Mouse (Mus musculus): ENCODE data around the gene 9130023H24Rik. TPM values are rescaled to one million over a fixed set of nuclear protein-coding genes. Genes with fewer than 3 reads are reported as not detected.

The 9130023H24Rik gene
- polyA plus RNA-seq, 1 experiment = 0.95 TPM

DNA sequence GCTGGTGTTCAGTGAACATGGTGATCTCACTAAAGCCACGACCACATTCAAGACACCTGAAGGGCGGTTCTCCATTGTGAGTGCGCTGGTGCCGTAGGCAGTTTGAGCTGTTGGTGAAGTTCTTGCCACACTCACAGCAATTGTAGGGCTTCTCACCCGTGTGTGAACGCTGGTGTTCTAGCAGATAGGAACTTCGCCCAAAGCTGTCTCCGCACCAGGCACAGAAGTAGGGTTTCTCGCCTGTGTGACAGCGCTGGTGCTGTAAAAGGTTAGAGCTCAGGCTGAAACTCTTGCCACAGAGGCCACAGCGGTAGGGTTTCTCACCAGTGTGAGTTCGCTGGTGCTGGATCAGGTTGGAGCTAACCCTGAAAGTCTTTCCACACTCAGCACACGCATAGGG lies 1.4 kb downstream of the 9130023H24Rik start:
- no peak for TF ChIP-seq GATA1 (IDR thresholded peaks at IDR 0.05; ENCODE audit: low read length)

DNA sequence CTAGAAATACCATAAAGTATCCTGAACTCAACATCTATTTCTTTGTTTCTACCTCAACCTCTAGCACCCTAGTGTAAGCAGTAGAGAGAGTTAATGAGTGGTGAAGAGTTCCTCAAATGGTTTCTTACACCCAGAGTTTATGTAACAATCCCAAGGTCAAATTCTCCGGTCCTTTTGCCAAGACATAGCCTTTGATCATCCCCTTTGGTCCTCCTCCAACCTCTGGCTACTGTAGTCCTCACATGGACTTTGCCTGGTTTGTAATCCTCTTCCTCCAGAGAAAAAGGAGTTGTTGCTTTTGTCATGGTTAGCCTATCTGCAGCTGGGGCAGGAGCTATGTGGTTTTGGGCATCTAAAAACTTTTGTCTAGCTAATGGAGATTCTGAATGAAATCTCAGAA lies 2.4 kb downstream of the 9130023H24Rik start:
- TF ChIP-seq GATA1 (IDR thresholded peaks at IDR 0.05; ENCODE audit: low read length) = no peak

DNA sequence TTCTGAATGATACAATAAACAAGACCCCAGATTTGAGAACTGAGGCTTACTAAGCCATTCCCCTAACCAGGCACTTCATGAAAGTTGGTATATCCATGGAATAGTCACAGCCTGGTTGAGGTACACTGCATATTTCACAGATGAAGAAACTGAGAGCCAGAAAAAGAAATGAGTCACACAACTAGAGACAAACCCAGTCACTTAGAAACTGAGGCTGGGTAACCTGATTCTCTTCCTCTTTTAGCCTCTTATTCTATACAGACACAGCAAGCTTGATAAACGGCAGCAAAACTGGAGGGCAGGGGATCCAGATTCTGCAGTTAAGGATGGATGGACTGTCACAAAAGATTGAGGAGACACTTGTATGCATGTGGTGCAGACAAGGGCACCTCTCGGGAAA lies 3.0 kb downstream of the 9130023H24Rik start:
- no peak for TF ChIP-seq GATA1 (IDR thresholded peaks at IDR 0.05; ENCODE audit: low read length)

DNA sequence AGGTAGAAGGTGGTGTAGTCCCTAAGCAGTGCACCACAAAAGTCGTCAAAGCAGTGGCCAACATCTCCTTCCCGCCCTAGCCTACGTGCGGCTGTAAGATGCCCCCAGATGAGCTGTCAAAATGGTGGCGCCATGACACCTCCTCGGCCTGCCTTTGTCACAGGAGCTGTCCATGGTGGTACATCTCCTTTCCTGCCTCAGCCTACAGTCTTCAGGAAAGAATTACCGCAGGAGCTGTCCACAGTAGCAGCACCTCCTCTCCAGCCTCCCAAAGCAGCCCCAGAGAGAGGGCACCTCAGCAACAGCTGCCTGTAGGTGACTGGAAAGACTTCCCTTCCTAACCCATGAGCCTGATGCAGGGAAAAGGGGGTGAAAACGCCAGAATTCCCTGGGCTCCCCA lies 6.1 kb downstream of the 9130023H24Rik start:
- TF ChIP-seq GATA1 (IDR thresholded peaks at IDR 0.05; ENCODE audit: low read length) = no peak

DNA sequence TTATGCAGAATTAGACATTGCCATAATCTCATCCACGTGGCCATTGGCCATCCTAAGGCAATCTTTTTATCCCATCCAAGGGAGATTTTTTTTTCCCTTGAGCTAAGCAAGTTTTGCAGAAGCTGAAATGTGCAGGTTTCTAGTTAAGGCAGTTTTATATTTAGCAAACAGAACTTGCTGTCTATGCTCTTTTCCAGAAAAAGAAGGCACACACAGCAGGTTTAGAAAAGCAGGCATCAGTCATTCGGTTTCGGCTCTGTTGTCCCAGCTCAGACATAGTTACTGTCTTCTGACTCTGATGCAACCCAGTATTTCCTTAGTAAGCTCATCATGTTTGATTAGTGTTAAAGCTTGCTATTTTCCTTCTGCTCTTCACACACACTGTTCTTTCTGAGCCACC lies 16.9 kb downstream of the 9130023H24Rik start:
- TF ChIP-seq GATA1 (IDR thresholded peaks at IDR 0.05; ENCODE audit: low read length) = no peak

DNA sequence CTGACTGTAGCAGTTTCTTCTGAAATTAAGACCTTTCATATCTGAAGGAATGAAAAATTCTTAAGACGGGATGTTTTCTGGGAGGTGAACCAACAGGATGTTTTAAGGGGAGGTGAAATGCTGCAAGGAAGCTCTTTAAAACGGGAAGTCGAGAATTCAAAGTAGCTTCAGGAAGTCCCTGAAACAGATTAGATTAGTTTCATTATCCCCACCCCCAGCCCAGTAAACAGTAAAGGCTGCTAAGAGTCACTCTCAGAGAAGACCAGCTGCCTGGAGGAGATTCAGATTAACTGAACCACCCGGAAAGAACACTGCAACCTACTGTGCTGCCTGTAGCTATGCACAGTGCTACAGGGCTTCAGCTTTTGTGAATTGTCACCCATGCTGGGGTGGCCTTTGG lies 17.9 kb downstream of the 9130023H24Rik start:
- TF ChIP-seq GATA1 (IDR thresholded peaks at IDR 0.05; ENCODE audit: low read length) = no peak

DNA sequence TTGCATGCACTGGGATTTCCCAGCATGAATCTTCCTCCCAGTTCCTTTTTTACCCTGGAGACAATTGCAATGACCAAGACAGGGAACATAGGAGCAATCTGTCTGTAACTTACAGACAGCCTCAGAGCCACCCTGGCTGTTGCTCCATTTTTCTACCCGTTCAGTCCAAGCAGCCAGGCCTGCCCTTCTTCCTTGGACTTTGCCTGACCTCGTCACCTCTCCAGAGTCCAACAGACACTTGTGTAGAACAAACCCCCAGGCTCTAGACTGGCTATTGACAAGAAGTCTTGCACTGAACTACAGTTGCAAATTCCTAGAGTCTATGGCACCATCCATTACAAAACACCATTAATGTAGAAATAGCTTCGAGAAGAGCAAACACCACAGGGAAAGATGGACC lies 28.0 kb downstream of the 9130023H24Rik start:
- TF ChIP-seq GATA1 (IDR thresholded peaks at IDR 0.05; ENCODE audit: low read length) = no peak

DNA sequence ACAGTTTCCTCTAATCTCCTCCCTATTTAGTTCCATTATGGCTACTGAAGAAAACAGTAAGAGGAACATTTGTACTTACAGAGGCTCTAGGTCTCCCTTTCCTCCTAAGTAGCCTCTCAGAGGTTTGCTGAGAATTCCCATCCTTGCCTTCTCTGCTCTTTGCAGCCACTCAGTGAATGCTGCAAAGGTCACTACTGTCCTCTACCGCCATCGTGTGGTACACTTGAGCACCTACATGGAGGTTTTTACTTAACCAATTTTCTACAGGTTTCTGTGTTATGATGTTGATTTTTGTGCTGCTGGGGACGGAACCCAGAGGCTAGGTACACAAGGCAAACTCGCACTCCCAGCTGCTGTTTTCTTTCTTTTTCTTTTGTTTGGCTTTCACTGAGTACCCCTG lies 29.6 kb downstream of the 9130023H24Rik start:
- TF ChIP-seq GATA1 (IDR thresholded peaks at IDR 0.05; ENCODE audit: low read length) = no peak

DNA sequence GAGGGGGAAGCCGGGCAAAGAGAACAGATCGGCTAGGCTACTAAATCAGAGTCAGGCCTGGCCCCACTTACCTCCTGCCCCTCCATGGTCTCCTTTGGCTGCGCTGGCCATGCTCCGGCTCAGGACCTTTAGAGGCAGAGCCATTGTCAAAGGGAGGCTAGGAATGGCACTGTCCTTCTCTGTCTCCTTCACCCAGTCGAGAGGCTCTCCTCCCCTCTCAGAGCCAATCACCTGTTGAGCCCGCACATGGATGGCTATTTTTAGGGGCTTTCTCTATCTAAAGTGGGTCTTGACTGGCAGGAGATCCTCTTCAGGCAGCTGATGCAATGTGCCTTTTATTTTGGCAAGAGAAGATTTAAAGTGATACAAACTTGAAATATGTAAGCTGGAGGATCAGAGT lies 31.7 kb downstream of the 9130023H24Rik start, which contains the start of gene Cox6a2:
TSS of gene Cox6a2 (minus strand) at position 236 of the 400 bp plus-strand sequence.
- no peak for TF ChIP-seq GATA1 (IDR thresholded peaks at IDR 0.05; ENCODE audit: low read length)

DNA sequence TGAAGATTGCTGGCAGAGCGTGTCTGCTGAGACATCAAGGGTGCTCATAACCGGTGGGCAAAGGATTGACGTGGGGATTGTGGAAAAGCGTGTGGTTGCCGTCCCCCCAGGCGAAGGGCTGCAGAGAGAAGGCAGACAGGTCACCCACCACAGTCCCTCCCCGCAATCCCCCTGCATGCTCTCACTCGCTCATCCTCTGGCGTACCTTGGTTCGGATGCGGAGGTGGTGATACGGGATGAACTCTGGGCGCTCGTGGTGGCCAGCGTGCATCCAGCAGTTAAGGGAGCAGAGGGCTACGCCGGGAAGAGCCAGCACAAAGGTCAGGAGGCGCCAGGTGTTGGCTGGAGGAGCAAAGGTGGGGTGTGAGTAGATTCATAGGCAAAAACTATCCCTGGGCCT lies 32.1 kb downstream of the 9130023H24Rik start:
- TF ChIP-seq GATA1 (IDR thresholded peaks at IDR 0.05; ENCODE audit: low read length) = no peak

DNA sequence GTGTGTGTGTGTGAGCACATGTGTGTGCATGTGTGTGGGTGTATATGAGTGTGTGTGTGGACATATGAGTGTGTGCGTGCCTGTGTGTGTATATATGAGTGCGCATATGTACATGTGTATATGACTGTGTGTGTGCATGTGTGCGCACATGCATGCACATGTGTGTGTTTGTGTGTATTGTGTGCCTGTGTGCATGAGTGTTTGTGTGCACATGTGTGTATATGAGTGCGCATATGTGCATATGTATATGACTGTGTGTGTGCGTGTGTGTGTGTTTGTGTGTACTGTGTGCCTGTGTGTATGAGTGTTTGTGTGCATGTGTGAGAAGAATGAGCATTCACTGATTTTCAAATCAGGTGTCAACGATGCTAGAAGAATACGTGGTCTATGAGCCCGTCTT lies 33.7 kb downstream of the 9130023H24Rik start:
- TF ChIP-seq GATA1 (IDR thresholded peaks at IDR 0.05; ENCODE audit: low read length) = no peak

DNA sequence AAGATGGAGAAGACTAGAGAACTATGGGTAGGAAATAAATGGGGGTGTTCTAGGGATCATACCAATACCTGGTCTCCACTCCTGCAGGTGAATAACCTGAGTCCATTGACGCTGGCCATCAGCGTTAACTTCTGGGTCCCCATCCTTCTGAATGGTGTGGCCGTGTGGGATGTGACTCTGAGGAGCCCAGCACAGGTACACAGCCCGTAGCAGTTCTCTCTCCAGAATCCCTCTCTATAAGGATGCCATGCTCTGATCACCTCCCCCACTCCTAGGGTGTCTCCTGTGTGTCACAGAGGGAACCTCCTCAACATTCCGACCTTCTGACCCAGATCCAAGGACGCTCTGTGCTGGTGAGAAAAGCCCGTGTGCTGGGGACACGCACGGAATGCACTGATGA lies 34.8 kb downstream of the 9130023H24Rik start:
- no peak for TF ChIP-seq GATA1 (IDR thresholded peaks at IDR 0.05; ENCODE audit: low read length)

DNA sequence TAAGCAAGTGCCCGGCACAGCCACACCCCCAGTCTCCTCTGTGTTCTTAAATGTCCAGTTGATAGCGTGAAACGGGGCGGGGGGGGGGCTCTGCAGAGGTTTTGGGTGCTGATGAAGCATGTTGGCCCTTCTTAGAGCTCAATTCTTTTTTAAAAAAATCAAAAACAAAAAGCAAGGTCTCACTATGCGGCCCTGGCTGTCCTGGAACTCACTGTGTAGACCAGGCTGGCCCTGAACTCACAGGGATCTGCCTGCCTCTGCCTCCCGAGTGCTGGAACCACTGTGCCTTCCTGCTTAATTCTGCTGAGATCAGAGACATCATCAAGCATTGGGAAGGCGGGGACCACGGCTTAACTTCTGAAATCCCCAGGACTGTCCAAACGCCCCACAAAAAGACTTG lies 36.2 kb downstream of the 9130023H24Rik start:
- no peak for TF ChIP-seq GATA1 (IDR thresholded peaks at IDR 0.05; ENCODE audit: low read length)

Other genes starting within 250 kb of the 9130023H24Rik start
- gene Pycard, start 244.2 kb downstream of the 9130023H24Rik start, polyA plus RNA-seq (2012) = 0.28 and 0.46 TPM in 2 replicates
- gene Trim72, start 234.1 kb downstream of the 9130023H24Rik start, polyA plus RNA-seq (2012) = 0.04 and 0.05 TPM in 2 replicates
- not detected in 2 replicates for gene Itgam, start 175.4 kb downstream of the 9130023H24Rik start, polyA plus RNA-seq (2012)
- not detected in 2 replicates for gene Gm49368, start 175.3 kb downstream of the 9130023H24Rik start, polyA plus RNA-seq (2012)
- gene Itgax, start 108.5 kb downstream of the 9130023H24Rik start, polyA plus RNA-seq (2012) = not detected in 2 replicates
- not detected in 2 replicates for gene Itgad, start 83.7 kb downstream of the 9130023H24Rik start, polyA plus RNA-seq (2012)
- gene Cox6a2, start 31.6 kb downstream of the 9130023H24Rik start, polyA plus RNA-seq (2012) = 0.92 and 1.3 TPM in 2 replicates
- gene Armc5, start 689 bp downstream of the 9130023H24Rik start, polyA plus RNA-seq (2012) = 32.2 and 35.0 TPM in 2 replicates
- 0.02 TPM in 2 replicates for gene Tgfb1i1, start 8.8 kb upstream of the 9130023H24Rik start, polyA plus RNA-seq (2012)
- gene Slc5a2, start 27.6 kb upstream of the 9130023H24Rik start, polyA plus RNA-seq (2012) = not detected in 2 replicates
- gene BC017158, start 60.1 kb upstream of the 9130023H24Rik start, polyA plus RNA-seq (2012) = 39.8 and 40.9 TPM in 2 replicates
- gene Rgs10, start 180.7 kb upstream of the 9130023H24Rik start, polyA plus RNA-seq (2012) = 91.5 and 99.0 TPM in 2 replicates
- gene Tial1, start 223.7 kb upstream of the 9130023H24Rik start, polyA plus RNA-seq (2012) = 63.0 and 80.8 TPM in 2 replicates

All from G1E-ER4 (cell line).